Mouse (Mus musculus) frontal cortex, postnatal 36 days (tissue): Measurements from ENCODE around the gene Neurod4.

ENCODE experiments used
- DNase-seq, 2 experiments: peaks; one replicate each; pipeline ENCODE4 v3.0.0; 2022; ENCODE audit warnings: low spot score in 2 of 2

Neurod4 gene

DNA sequence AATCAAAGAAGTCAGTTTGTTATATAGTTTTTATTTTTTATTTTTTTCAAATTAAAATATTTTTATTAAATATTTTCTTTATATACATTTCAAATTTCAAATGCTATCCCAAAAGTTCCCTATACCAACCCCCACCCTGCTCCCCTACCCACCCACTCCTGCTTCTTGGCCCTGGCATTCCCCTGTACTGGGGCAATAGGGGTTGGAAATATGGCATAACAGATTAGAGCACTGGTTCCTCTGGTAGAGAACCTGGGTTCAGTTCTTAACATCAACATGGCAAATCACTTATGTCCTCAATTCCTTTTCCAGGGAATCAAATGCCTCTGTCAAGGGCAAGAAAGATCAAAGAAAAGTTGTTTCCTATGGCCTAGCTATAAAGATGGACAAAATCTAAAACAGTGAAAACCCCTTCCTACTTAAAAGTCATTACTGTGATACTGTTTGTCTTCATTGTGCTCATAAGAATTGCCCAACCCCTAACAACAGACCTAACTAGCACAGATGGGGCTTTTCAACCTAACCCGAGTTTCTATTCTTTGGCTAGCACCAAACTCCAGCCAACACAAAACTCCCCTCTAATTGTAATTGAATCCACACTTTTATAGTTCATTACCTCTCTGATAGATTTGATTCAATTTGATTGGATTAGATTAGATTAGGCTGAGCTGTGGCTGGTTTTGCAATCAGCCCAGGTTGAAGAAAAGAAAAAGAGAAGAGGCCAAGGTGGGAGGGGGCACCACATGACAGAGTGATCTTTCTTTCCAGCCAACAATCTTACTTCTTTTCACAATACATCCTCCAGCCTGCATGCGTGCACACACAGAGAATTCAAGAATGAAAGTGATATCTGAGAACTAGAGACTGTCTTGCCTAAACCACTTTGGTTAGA lies 41.5 kb downstream of the Neurod4 start:
- no peak for DNase-seq

DNA sequence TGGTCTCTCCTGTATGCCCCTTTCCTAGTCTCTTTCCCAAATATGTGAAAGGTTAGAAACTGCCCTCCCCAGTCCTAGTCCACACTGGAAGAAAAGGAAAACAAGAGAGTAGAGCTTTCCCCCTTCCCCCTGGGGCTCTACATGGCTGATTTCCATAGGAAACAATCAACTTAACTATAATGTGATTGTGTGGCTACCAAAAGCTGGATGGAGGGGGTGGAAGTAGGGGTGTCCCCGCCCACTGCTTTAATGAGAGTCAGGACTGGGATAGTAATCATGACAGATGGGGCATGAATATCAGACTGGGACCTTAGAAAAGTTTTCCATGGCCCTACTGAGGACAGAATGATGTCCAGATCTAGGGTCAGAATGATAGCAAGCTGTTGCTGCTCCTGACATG lies 45.5 kb downstream of the Neurod4 start:
- DNase-seq: no peak

DNA sequence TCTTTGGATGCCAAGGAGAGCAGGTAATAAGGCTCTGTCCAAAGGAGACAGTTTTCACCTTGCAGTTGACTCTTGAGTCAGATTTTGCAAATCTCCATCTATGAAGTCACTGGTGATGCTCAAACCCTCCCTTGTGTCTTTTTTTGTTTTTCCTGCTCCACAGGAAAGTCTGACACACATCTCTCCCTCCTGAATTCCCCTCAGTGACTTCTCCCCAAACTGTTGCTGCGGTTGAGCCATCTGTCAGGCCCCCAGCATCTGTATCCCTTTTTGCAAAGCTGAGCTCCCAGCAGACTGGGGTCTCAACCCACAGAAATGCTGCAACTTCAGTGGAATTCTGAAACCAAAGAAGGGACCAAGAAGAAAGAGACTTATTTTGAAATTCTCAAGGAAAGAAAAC lies 47.9 kb downstream of the Neurod4 start:
- no peak for DNase-seq

DNA sequence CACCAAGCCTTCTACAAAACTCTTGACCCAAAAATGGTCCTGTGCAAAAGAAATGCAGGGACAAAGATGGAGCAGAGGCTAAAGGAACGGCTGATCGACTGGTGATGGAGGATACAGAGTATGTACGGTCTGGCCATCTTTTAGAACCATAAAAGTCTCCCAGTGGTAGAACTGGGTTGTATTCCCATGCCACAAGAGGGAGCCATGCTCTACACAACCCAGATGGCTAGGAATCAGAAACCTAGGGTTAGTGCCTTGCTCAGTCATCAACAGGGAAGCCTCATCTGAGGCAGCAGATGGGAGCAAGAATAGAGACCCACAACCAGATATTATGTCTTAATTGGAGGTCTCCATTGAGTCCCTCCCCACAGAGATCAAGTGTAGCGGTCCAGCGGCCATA lies 50.5 kb downstream of the Neurod4 start:
- no peak for DNase-seq

DNA sequence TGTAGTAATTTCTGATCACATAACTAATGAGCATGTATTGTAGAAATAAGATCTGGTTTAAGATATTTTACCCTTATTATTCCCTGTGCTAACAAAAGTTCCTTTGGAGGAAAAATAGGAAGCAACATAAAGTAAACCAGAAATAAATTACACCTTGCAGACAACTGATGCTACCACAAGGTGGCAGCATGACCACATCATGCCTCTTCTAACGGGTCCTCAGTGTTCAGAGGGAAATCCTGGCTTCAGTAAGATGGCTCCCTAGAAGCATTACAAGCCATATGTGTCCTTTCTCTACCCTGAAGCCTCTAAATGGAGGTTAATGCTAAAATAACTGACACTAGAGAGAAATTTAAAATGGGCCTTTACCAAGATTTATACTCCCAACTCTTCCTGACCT lies 51.8 kb downstream of the Neurod4 start:
- DNase-seq: peak; percentile 39 to 70

DNA sequence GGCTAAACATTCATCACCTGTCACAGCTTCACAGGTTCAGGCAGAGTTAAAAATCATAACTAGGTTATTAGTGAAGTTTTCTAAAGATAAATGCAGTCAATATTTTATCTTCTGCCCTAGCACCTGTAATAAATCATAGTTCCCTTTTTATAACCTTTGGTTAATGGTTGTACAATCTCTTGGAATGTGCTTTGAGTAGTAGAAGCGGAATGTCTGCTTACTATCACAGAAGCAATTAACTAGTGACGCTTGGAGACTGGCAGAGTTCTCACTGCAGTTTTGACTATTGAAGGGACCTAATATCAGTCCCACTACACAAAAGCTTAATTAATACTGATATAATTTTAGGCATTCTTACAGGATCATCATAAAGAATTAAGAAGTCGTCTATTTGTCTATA lies 55.0 kb downstream of the Neurod4 start:
- DNase-seq: no peak
